ENCODE assay signal across 8 mouse cellular contexts in genomic region chr1:132557901-132558631, GRCm38 (mm10). TPM values are rescaled to one million over a fixed set of nuclear protein-coding genes. Genes with fewer than 3 reads are reported as not detected.
DNase-seq lines count a peak whose midpoint lies in the region; ATAC-seq lines count a peak whose summit lies in the region.

No protein-coding gene starts in this region.

- no peaks in the 10 kb centered on the region for H3K9me3 ChIP-seq in embryonic facial prominence, embryonic 13.5 days
- no peaks in the 10 kb centered on the region for H3K9me3 ChIP-seq in heart, embryonic 14.5 days (ENCODE audit: control insufficient read depth, low read length)
- H3K9me3 ChIP-seq in midbrain, embryonic 11.5 days (ENCODE audit: control insufficient read depth, low read length) = no peaks in the 10 kb centered on the region

- H3K27ac ChIP-seq in embryonic facial prominence, embryonic 13.5 days = no peak overlapping the region
- H3K27ac ChIP-seq in heart, embryonic 14.5 days (replicated peaks in 1 of 2; ENCODE audit: control insufficient read depth in 1 of 2, insufficient read depth in 1 of 2, low read depth in 2 of 2, low read length in 2 of 2) = peak overlapping the region in 1 of 2 experiments; percentile 24; a peak in 1 of 4 replicates
- H3K27ac ChIP-seq in midbrain, embryonic 11.5 days (ENCODE audit: low read depth, low read length) = peak overlapping the region; percentile 41

- WGBS in embryonic facial prominence, embryonic 13.5 days = 31% methylated on average over 9 of the region's 9 CpGs
- 6% methylated on average over 9 of the region's 9 CpGs for WGBS in heart, embryonic 14.5 days
- 32% methylated on average over 9 of the region's 9 CpGs for WGBS in midbrain, embryonic 11.5 days

- peak; percentile 43; the same call in 1 of the 2 replicates for ATAC-seq in embryonic facial prominence, embryonic 13.5 days (ENCODE audit: insufficient number of reproducible peaks, insufficient read depth, low FRiP score, low TSS enrichment, low read depth)
- ATAC-seq in heart, embryonic 14.5 days (ENCODE audit: insufficient number of reproducible peaks, insufficient read depth, low FRiP score, low read depth) = peak; percentile 78
- peak; percentile 73 for ATAC-seq in midbrain, embryonic 11.5 days (ENCODE audit: low FRiP score)

- H3K27me3 ChIP-seq in embryonic facial prominence, embryonic 13.5 days = peaks cover 4% of the 10 kb centered on the region; the same call in 1 of the 2 replicates
- H3K27me3 ChIP-seq in heart, embryonic 14.5 days (ENCODE audit: control insufficient read depth, insufficient read depth, low read length) = peaks cover 19% of the 10 kb centered on the region
- H3K27me3 ChIP-seq in midbrain, embryonic 11.5 days (ENCODE audit: control insufficient read depth, insufficient read depth, low read length) = no peaks in the 10 kb centered on the region

- H3K36me3 ChIP-seq in embryonic facial prominence, embryonic 13.5 days = no peaks in the 10 kb centered on the region
- no peaks in the 10 kb centered on the region for H3K36me3 ChIP-seq in heart, embryonic 14.5 days (ENCODE audit: control insufficient read depth, insufficient read depth, low read length)
- no peaks in the 10 kb centered on the region for H3K36me3 ChIP-seq in midbrain, embryonic 11.5 days (ENCODE audit: control insufficient read depth, insufficient read depth, low read length)

- peak; percentile 33 to 56 for DNase-seq in urinary bladder, adult 18-20 months (ENCODE audit: low spot score in 2 of 2)
- no peak for DNase-seq in urinary bladder, adult 2 months (ENCODE audit: low spot score)
- DNase-seq in kidney, postnatal 10 days = peak; percentile 73
- peak; percentile 91 for DNase-seq in midbrain, embryonic 11.5 days (ENCODE audit: low spot score, missing footprints)
- DNase-seq in yolk sac, embryonic 10.5 days (ENCODE audit: low spot score) = peak; percentile 63
- DNase-seq in layer of hippocampus, postnatal 14 days (ENCODE audit: low spot score in 2 of 2) = no peak

- H3K4me1 ChIP-seq in embryonic facial prominence, embryonic 13.5 days = peaks cover 19% of the 10 kb centered on the region
- peaks cover 19 to 20% of the 10 kb centered on the region in 2 experiments for H3K4me1 ChIP-seq in heart, embryonic 14.5 days (ENCODE audit: control insufficient read depth in 2 of 2, insufficient read depth in 2 of 2, low read length in 2 of 2)
- peaks cover 32% of the 10 kb centered on the region for H3K4me1 ChIP-seq in midbrain, embryonic 11.5 days (ENCODE audit: control insufficient read depth, insufficient read depth, low read length)

- no peak overlapping the region for H3K4me2 ChIP-seq in embryonic facial prominence, embryonic 13.5 days
- 0 out of 2 replicates have a peak overlapping the region, but pooled peaks have one; percentile 1 for H3K4me2 ChIP-seq in heart, embryonic 14.5 days (ENCODE audit: low read length)
- no peak overlapping the region for H3K4me2 ChIP-seq in midbrain, embryonic 11.5 days

- no peak overlapping the region for H3K9ac ChIP-seq in embryonic facial prominence, embryonic 13.5 days
- H3K9ac ChIP-seq in heart, embryonic 14.5 days (ENCODE audit: low read length) = no peak overlapping the region
- no peak overlapping the region for H3K9ac ChIP-seq in midbrain, embryonic 11.5 days (ENCODE audit: low read length)

- no peak overlapping the region for H3K4me3 ChIP-seq in embryonic facial prominence, embryonic 13.5 days
- no peak overlapping the region for H3K4me3 ChIP-seq in heart, embryonic 14.5 days (ENCODE audit: control insufficient read depth in 1 of 2, insufficient read depth in 1 of 2, low read depth in 1 of 2, low read length in 2 of 2)
- no peak overlapping the region for H3K4me3 ChIP-seq in midbrain, embryonic 11.5 days (ENCODE audit: low read depth, low read length)

RNA-seq across cellular contexts. Expression of gene Cntn2, which starts 15.0 kb away (rescaled TPM):
- polyA plus RNA-seq in urinary bladder, adult 2 months (2012; rRNA removed) = 0.03 and 0.04 TPM in 2 replicates
- 2.9 and 4.4 TPM in 2 replicates for polyA plus RNA-seq in embryonic facial prominence, embryonic 13.5 days (2015; fragmentation: Nextera tagmentation; extraction: Ambion mirVana)
- polyA plus RNA-seq in heart, embryonic 14.5 days (2014; fragmentation: Nextera tagmentation; extraction: Ambion mirVana) = 0.05 and 0.11 TPM in 2 replicates
- polyA plus RNA-seq in midbrain, embryonic 11.5 days (2014; fragmentation: Nextera tagmentation; extraction: Ambion mirVana) = 30.9 and 31.4 TPM in 2 replicates
- 10 to 100 TPM; 52.7 to 54.9 TPM for total RNA-seq in layer of hippocampus, postnatal 14 days (2021)

RNA-seq across cellular contexts. Expression of gene Tmem81, which starts 52.0 kb away (rescaled TPM):
- 6.3 and 6.5 TPM in 2 replicates for polyA plus RNA-seq in urinary bladder, adult 2 months (2012; rRNA removed)
- polyA plus RNA-seq in embryonic facial prominence, embryonic 13.5 days (2015; fragmentation: Nextera tagmentation; extraction: Ambion mirVana) = 1.8 and 2.4 TPM in 2 replicates
- polyA plus RNA-seq in heart, embryonic 14.5 days (2014; fragmentation: Nextera tagmentation; extraction: Ambion mirVana) = 0.78 and 1.1 TPM in 2 replicates
- 0.86 and 1.5 TPM in 2 replicates for polyA plus RNA-seq in midbrain, embryonic 11.5 days (2014; fragmentation: Nextera tagmentation; extraction: Ambion mirVana)
- total RNA-seq in layer of hippocampus, postnatal 14 days (2021) = 1 to 10 TPM; 2.7 to 4.0 TPM

Comparison
In these comparisons a context has a peak if more than half of its experiments do, and no peak if none do; other contexts are left out.
1. DNase-seq: peak in urinary bladder, adult 18-20 months (2 of 2), kidney, postnatal 10 days (single experiment), midbrain, embryonic 11.5 days (single experiment) and yolk sac, embryonic 10.5 days (single experiment); none in urinary bladder, adult 2 months (single experiment) and layer of hippocampus, postnatal 14 days (0 of 2).
2. Peak in every context shown above with its lines, with median percentiles within 50 percentile points of each other: ATAC-seq.